Mouse (Mus musculus) urinary bladder, postnatal 10 days (tissue): ENCODE data around the gene Kcnh7.

Source experiments
- DNase-seq: peaks from one replicate; pipeline ENCODE4 v3.0.0; 2022; ENCODE audit warnings: low spot score

Kcnh7 gene

DNA sequence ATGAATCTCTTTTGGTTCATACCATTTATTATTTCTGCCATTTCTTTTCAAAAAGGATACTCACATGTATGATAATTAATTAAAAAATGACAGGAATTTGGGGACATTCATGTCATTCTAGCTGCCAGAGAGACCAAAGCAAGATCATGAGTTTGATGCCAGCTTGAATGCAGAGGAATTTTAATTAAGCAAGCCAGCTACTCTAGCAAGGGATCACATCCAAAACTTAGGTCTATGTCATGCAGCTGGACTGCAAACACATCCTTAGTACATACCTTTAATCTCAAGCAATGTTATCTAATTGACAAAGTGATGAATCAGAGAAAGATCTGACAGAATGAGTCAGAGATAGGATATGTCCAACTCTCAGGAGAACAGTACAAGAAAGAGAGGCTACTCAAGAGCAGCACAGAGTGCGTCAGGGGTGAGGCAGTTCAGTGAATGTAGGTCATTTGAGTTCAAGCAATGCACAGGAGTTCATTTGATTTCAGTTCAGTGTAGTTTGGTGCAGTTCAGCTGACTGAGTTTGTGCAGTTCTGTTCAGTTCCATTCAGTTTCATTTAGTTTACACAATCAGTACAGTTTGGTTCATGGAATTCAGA is 248.7 kb downstream of the Kcnh7 start:
- DNase-seq = no peak

DNA sequence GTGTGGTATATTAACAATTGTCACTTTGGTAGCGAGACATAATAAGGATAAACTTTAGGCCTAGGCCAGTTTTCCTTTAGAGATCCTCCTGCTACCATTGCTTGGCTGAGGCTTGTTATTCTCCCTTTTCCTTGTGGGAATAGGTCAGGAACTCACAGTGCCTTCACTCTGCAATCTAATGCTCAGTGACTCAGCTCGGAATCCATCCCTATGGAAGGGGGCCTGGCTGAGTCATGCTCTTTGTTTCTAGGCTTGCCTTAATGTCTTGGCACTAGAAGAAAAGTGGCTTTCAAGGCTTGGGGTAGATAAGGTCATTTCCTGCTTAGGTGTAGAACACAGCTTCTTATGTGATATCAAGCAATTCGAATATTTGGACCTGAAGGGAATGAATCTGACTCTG is 255.6 kb downstream of the Kcnh7 start:
- DNase-seq = no peak

DNA sequence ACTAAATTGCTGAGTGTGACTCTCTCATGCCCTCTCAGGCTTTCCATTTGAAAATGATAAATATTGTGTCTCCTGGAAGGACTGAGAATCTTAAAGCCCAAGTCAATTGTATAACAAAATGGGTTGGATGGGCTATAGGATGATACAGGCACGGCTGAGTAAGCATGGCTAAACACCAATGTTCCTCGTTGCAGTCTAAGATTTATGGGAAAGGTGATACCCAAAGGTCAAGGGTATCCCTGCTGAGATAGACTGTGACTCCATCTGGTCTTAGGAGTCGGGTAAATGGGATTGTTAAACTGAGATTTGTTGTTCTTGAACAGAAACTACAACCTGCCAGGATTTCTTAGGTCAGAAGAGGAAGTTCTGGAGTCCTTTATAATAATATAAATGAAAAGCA is 256.0 kb downstream of the Kcnh7 start:
- DNase-seq = no peak

DNA sequence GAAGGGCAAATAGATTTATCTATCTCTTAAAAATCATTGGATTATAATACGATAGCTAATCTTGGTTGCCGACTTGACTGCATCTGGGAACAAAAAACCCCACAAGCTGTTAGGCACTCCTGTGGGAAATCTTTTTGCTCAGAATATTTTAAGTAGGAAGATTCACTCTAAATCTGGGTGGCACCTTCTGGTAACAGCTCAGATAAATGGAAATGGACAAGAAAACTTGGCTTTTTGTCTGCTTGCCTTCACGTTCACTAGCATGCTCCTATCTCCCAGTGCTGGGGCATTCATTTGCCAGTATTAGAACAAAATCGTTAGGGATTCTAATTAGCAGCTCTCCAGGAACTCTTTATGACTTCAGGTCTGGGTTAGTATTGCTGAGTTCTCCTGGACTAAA is 260.3 kb downstream of the Kcnh7 start:
- DNase-seq = no peak

DNA sequence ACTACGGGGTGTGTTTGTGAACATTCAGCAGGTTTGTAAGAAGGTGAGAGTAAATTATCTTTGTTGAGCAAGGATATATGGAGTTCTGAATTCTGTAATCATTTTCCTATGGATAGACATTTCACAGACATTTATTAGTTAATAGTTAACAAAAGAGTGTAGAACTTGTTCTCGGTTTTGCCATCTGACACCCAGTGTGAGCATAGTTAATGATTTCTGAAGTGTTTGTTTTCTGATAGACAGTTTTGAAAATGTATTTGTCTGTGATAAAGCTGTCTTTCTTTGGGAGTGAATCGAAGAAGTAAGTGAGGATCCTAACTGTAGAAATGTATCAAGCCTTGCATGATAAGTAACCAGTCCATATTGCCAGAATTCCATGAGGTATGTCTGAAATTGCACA is 276.4 kb downstream of the Kcnh7 start:
- no peak for DNase-seq

DNA sequence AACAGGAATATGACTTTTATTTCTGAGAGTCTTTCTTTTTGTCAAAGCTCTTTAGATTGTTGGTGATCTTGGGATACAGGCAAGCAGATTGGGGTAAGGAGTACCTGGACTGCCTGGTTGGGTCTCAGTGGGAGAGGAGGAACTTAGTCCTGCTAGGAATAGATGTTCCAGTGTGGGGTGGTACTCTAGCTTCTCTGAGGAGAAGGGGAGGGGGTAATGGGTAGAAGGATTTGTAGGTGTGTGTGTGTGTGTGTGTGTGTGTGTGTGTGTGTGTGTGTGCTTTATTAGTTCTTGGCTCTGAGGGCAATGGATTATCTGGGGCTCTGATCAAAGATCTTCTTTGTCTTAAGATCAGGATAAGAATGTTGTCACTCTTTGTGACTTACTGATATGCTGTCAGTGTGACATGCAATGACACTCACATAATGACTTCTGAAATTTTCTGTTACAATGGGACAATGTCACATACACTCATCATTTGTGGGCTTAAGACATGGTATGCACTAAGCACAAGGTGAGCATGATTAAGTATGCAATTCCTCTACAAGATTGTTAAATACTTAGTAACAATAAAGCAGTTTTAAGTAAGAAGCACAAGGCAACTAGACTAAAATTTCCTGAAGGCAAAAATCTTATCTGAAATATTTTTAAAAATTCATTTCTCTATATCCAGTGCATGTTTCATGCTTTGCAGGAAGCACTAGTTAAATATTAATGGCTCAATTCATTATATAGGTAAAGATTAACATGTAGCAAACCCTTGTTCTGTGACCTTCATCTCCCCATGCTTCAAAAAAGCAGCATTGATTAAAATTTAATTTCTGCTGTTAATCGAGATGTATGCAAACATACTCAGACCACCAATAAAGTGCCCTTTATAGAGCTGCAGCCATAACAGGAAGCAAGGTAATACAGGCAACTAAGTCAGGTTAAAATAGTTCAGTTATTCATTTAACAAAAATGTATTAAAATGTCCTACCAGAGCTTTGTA is 281.4 kb downstream of the Kcnh7 start:
- DNase-seq = no peak

DNA sequence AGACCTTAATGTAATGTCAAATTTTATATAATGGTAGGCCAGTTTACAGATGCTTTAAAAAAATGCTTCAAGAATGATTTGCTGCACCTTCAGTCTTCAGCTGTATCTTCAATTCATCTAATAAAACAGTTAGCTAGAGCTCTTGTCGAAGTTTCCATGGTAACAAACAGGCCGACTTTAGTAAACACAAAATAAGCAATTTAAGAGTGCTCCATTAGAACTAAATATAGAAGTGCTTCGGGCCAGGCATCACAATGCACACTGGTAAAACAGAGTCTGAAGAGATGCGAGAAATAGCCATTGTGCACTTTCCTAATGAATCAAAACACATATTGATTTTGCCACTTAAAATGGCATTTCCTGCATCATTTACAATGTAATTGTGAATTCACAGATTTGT is 305.3 kb downstream of the Kcnh7 start:
- no peak for DNase-seq

DNA sequence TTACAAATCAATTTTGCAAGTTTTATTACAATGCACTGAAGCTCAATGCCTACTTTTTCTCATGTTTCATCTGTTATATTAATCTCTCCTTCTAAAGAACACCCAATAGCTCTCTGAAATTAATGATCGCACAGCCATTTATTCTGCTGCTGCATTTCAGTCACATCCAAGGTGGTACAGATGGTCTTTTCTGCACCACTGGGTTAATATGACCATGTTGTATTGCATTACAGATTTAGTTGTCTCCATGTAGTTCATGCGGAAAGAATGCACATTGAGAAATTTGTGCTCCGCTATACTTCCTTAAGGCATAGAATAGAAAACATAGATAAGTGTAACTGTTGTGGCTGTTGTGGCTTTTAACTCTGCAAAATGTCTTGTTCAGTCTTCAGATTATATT is 328.7 kb downstream of the Kcnh7 start:
- no peak for DNase-seq

DNA sequence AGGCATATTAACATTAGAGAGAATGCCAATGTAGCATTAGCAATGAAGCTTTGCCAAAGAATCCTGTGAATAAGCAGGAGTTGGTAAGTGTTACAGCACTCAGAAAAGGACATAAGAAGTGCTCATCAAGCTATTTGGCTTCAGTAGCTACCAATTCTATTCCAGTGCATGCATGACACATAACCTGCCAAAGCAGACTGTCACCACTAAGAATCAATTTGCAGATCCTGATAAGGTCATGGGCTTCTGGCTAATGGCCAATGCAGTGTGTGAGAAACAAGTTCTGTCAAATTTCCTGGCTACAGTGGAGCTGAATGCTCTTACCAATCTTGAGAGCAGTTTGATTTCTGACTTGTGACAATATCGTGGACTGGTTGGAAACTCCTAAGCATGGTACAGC is 341.5 kb downstream of the Kcnh7 start:
- no peak for DNase-seq

DNA sequence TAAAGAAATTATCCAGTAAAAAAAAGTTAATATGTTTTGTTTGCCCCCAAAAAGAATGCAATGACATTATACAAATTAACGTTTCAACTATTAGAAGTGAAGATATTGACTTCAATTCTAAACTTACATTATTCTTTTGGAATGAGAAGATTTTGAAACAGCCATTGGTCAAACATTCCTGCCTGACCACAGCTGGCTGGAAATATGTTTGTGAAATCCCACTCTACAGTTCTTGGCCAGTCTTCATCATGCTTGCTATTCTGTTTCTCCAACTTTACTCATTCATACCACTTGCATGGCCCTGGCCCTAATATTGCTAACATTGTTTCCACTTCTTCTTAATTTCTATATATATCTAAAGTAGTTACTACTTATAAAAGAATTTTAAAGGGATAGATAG is 349.8 kb downstream of the Kcnh7 start:
- no peak for DNase-seq

DNA sequence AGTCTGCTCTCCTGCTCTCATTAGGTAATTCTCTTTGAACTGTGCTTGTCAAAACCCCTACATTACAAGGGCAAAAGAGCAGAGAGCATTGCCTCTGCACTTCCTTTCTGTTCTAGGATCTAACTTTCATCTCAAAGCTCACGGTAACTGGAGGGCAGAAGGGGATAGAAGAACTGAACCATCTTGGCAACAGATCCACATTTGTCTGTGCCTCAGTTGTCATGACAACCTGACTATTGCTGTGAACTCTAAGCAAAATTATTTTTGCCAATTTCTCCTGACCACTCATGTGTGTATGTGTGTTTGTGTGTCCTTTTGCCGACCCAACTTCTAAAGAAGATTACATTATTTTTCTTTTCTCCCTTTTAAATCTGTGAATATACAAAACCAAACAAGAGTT is 364.9 kb downstream of the Kcnh7 start:
- no peak for DNase-seq

DNA sequence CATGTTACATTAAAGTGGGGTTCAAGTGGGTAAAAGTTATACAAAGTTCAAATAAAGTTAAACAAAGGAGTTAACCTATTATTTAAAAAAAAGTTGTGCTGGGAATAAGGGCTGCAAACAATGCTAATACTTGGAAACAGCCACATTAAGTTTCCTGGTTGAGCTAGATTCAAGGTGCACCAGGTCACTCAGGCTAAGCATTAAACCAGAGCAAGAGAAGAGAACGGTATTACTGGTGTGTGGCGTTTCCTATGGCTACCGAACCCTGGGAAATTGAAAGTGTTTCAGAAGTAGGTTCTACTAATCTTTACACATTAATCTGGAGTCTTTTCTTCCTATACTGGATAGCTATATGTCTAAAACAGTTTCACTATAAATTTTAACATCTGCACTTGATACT is 368.1 kb downstream of the Kcnh7 start:
- no peak for DNase-seq

DNA sequence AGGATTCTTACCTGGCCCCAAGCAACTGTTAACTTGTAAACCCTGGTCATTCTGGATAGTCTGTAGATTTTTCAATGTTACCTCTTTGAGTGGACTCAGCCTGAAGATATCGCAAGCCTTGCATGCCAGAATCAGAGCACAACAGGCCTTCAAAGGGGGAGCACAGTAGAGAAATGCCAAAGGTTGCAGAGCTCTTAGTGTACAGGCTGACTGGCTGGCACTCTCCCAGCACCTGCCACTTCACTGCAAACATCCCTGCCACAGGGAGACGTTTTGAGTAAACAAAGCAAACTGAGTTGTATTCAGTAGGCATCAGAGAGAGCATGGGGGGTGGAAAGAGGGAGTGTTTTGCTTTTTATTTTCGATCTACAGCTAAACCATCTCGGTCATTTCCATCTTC is 375.3 kb downstream of the Kcnh7 start:
- no peak for DNase-seq

DNA sequence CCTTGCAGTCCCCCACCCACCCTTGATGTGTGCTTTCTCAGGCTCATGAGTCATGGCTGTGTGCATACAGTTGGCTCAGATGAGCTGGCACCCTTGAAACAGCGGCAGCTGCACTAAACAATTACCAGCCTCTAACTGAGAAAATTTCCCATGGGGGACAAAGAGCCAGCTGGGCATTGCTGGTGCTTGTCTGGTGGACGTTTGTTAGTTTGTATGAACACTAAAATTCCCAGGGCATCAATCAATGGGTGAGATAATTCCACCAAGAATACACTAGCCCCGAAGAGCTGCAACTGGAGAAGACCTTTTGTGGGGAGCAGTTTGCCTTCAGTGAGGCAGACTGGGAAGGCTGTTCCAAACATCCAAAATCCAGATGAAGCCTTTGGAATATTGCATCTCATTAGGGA is 376.6 kb downstream of the Kcnh7 start:
- no peak for DNase-seq

DNA sequence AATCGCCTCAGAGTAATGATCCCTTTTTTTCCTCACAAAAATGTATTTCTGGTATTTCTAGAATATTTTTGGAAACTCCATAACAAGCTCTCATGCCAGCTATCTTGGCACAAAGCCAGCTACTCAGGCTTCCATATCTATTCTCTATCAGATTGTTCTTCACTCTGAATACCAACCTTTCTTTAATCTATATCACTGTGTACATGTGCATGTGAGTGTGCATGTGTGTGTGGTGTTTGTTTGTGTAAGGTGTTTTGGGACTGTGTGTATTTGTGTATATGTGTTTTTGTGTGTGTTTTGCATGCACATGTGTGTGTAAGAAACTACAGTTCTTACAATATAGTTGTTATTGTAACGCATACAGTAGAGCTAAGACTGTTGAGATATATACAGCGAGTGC is 377.2 kb downstream of the Kcnh7 start:
- no peak for DNase-seq

DNA sequence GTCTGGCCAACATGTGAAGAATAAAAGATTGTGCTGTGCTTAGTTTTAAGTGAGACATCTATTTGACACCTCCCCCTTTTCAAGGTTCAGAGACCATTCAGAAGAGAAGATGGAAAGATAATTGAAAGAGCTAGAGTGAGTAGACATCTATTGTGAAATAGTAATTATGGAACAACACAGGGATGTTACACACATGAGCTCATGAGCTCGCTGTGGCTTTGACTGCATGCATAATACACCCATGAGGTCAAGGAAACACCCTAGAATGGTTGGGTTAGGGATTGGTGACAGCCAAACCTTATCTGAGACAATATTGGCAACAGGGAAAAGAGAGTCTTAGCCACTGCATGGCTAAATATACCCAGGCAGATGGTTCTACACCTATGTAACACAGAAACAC is 380.1 kb downstream of the Kcnh7 start:
- no peak for DNase-seq

DNA sequence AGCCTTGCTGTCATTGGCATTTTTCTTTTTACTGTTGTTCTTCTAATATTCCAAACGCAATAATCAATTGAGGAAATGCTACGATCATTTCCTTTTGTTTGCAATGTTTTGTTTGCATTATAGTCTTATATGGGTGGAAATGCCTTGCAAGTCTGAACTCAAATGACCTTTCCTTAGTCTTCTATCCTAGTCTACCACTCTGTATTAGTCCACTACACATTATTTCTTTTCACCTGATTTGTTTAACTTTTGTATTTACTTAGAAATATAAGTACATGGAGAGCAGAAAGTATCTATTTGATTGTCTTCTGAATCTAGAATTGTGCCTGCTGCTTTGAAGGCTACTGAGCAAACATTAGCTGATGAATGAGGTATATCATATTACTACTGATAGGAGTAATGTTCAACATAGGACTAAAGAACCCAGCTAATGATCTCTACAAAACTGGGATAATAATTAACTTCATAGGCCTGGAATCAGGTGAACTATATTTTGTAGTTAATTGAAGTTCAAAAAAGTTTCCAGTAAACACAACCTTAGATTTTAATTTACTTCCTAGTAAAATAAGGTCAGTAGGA is 399.5 kb downstream of the Kcnh7 start:
- DNase-seq = no peak

DNA sequence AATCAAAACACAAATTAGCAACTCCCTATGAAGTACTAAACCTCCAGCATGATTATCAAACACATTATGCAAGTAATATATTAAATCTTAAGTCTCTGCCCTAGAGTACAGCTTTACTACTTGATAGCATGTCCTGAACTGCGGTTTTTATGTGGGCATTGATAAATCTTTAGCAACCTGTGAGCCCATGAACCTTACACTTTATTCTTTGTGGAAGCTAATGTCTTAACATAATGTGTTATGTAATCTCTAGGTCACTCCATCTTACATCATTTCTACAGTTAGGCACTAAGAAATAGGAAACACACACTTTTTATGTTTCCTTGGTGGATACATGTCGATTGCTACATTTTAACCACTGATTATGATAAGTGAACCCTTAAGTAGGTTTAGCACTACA is 437.8 kb downstream of the Kcnh7 start:
- no peak for DNase-seq

DNA sequence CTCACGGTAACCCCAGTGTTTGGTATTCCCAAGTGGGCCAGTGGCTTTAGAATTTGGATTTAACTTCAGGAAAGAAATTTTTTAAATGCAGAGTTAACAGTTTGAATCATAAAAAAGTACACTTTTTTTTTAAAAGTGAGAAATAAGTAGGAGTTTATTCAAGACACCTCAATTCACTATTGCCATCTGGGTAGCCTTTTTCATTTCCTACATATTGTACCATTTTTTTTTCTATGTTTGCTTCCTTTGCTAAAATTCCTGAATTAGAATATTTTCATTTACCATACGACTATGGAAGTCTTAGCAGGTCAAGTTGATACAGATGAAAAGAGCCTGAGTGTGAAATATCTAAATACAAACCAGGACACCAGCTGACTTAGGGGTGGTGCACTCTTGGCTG is 441.0 kb downstream of the Kcnh7 start:
- no peak for DNase-seq

DNA sequence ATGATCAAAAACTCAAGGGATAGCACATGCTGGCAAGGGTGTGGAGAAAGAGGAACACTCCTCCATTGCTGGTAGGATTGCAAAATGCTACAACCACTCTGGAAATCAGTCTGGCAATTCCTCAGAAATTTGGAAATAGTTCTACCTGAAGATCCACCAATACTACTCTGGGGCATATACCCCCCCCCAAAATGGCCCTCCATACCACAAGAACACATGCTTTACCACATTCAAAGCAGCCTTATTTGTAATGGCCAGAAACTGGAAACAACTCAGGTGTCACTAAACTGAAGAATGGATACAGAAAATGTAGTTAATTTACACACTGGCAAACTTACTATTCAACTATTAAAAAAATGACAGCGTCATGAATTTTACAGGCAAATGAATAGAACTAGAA is 453.4 kb downstream of the Kcnh7 start:
- no peak for DNase-seq

DNA sequence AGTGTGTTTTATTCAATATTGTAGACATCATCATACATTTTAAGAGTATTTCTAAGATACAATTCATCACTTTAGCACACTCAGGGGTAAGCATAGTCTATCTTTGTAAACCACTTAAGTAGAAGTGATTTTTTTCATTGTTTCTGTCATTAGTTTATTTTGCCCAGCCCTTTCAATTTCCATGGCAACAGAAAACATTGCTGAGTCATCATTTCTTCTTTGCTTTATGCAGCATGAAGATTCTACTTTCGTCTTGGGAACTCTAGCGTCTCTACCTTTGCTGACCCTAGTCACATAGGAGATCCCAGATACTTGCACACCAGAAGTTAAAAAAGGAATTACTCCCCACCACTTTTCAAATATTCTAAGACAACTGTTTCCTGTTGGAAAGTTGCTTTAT is 456.4 kb downstream of the Kcnh7 start:
- DNase-seq = no peak

DNA sequence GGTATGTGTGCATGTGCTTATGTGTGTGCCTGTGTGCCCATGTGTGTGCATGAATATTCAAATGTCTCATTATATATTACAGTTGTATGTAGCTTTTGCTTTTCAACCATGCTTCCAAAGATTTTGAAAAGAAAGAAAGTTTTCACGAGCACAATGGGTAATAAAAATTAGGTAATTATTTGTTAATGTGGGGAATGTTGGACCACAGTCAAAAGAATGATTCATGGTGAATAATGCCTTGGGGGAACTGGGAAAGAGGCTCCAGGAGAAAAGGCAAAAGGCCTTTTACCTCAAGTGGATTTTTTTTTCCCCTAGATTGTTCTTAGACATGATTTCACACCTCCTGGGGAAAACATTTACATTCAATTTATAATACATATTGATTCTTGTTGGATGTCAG is 458.1 kb downstream of the Kcnh7 start:
- no peak for DNase-seq

DNA sequence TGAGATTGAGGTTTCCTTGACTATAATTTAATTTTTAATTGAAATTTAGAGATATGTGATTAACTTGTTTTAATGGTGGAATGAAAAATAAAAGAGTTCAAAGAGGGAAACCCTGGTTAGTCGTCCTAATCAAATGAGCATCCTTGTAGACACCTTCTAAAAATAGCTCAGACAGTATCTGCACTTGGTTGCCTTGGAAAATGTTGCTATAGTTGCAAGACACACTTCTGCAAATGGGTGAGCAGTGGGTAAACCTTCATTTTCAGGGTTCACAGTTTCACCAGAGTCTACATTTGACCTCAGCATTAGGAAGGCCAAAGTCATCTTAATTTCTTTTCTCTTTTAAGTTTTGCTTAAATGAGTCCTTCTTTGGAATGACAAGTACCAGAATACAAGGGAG is 465.7 kb downstream of the Kcnh7 start:
- DNase-seq = no peak
